Mouse (Mus musculus): ENCODE data around the gene Gpr55. TPM values are rescaled to one million over a fixed set of nuclear protein-coding genes. Genes with fewer than 3 reads are reported as not detected.

The Gpr55 gene
- total RNA-seq, 2 experiments from 2014 or later: not detected

DNA sequence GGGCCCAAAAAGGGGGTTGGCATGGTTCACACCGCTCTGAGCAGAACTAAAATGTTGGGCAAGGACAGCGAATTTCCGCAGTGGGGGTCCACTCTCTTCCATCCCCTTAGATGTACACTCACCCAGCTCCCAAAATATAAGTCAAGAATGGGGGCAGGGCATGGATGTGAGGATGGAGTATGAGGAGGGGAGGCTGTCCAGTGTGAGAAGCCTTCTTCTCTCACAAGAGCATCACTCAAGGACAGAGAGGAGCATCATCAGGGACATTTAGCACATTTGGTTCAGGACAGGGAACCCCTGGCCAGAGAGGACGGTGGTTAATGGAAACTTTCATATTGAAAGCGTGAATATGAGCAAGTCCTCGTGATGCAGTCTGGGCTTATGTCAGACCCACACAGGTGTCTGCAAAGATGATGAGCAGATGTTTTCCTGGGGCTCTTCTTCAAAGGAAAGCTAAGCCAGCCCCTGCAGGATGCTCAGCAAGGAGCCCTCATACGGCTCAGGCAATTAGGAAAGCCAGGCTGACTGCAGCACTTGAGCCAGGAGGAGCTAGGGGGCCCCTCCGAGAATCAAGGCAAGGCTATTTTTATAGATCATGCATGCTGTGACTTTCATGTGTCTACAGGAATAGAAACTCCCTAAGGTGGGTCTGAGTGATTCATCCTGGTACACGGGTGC is 2.7 kb downstream of the Gpr55 start:
- DNase-seq (ENCODE audit: low spot score): no peak

DNA sequence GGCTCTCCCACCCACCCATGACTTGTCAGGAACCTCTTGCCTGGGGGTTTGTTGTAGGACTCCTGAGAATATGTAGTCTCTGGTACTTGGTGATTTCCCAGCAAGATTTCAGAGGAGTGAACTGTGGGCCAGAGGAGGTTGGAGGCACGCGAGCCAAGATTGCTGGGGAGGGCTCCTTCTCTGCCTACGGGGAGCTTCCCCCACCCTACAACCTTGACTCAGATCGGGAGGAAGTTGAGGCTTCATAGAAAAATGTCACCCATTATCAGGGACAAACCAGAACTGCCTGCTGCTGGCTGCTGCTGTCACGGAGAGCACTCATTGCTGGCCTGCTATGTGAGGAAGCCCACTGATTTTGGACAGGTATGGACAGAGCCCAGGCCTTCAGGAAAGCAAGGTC is 3.5 kb downstream of the Gpr55 start:
- no peak for DNase-seq (ENCODE audit: low spot score)

- DNase-seq (ENCODE audit: low spot score): no peak
Measured at GRCm38 (mm10) chr1:85955150-85955549, 5.7 kb downstream of the Gpr55 start.

GRCm38 (mm10) chr1:85949085-85949684 is 11.6 kb downstream of the Gpr55 start:
- DNase-seq (ENCODE audit: low spot score): no peak

DNA sequence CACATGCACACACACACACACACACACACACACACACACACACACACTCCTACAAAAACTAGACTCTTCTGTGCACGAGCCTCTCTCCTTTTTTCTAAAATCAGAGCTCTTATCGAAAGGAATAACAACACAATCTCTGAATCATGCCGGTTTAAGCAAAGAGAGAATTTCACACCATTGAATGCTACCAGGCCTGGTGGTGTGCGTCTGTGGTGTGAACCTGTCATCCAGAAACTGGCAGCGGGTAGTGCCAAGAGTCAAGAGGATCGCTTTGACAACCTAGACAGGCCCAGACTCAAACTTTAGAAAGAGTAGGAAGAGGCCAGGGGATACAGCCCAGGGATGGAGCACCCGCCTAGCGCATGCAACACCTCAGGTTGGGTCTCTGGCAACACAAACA is 18.5 kb downstream of the Gpr55 start:
- DNase-seq (ENCODE audit: low spot score): no peak

DNA sequence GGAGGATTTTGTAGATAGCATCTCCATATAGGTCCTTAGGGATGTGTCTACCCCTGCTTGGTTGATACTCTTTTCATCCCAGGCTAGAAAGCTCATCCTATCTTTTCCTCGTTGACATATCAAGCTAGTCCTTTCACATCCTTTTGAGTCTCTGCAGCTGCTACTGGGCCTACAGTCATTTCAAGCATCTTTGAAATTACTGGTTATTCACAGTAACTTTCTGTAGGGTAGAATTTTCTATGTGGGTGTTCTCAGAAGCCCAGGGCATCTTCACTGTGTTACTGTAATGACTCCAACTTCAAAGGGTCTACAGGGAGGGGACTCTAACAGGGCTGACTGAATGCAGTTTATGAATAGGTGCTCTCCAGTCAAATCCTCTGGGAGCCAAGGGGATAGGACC is 23.5 kb downstream of the Gpr55 start:
- no peak for DNase-seq (ENCODE audit: low spot score)

DNA sequence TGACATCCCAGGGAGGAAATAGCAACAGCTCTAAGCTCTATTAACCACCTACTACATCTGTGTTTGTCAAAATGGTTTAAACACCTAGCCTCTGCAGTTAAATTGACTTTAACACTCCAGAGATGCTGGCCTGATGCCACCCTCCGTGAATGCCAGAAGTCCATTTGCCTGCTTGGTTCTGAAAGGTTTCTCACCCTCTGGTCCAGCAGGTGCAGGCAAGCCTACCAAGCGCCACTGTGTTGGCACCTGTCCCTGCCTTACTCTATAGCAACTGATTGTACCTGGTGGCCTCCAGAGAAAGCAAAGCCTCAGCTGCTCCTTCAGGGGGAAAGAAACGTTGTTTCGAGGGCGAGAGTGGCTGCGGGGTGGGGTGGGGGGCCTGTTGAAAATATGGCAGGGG is 24.5 kb downstream of the Gpr55 start:
- DNase-seq (ENCODE audit: low spot score): no peak

DNA sequence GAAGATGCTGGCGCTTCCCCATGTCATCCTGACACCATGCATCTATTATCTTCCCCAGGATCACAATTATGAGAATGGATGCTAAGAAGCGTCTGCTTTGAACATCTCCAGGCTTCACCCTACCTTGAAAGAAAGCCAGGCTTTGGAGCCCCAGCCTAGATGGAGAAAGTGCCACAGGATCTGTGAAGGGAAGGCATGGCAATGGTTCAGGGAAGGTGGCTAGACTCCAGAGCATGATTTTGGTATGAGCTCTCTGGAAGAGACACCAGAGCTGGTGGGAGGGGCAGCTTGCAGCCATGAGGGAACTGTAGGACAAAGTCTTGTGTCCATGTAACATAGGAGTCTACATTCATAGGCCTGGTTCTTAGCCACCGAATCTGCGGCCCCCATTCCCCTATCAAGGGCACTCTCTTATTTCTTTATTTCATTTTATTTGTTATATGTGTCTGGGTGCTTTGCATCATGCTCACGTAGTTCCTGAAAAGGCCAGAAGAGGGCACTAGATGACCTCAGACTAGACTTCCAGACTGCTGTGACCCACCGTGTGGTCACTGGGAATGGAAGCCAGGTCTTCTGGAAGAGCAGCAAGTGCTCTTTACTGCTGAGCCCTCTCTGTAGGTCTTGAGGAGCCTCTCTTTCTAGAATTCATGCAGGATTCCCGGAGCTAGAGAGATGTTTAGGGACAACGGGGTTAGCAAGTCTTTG is 25.5 kb downstream of the Gpr55 start:
- DNase-seq (ENCODE audit: low spot score): peak; percentile 43

DNA sequence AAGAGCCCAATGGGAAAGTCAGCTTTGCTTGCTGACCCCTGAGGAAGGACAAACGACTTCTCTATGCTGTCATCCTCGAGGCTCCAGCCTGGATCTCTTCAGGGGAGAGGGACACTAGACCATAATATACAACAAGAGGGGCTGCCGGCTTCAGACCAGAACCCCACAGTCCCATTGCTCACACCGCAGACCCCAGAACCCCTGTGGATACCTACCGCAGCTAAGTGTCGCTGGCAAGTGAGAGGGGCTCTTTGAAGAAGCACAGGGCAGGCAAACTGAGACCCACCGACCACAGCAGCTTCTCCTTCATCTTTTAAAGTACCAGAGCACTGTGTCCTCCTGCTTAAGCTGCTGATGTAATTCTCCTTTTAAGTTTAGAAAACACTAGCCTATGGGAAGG is 26.2 kb downstream of the Gpr55 start:
- DNase-seq (ENCODE audit: low spot score): no peak

DNA sequence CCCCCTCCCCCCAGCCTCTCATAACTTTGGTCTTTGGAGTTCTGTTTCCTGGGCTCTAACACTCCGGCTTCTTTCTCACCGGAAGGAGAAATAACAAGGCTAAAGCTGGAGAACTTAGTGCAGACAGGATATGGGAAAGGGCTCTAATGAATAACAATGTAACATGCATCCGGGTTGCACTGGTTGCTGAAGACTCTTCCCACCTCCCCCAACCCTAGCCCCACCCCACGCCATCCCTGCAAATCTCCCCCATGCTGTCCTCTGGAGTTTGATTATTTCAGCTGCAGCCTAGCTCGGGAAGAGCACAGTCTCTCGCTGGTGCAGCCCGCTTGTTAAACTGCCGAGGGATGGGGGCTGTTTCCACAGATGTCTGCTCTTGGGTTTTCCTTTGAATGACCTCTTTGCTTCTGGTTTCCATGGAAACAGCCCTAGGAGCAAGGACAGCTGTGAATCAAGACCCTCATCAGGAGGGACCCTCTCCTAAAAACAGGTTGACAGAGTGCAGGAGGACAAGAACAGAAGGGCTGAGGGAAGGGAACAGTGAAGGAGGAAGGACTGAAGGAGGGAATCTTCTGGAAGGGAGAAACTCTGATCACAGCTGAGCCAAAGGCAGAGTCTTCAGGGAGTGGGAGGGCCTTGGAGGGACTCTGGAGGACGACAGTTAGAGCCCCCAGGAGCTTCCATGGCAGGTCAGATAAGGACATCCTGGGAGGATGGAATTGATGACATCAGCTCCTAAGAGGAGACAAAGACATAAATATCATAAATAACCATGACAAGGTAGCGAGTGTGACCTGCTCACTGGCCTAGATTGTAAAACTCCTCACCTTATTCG is 27.0 kb downstream of the Gpr55 start:
- DNase-seq (ENCODE audit: low spot score): no peak

DNA sequence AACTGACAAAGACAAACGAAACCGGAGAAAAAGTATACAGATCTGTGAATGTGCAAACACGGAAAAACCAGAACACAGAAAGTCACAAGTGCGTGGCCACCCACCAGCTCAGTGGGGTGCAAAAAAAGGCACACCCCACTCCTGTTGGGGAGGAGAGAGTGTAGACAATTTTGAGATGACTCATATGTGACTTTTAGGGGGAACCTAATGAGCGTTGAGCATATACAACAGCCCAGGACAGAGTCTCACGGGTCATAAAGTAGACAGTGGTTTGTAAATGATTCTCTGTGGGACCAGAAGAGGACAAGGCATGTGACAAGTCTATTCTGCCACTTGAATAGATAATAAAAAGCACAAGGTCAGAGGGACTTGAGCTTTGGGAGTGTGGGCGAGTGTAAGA is 27.6 kb downstream of the Gpr55 start:
- no peak for DNase-seq (ENCODE audit: low spot score)

DNA sequence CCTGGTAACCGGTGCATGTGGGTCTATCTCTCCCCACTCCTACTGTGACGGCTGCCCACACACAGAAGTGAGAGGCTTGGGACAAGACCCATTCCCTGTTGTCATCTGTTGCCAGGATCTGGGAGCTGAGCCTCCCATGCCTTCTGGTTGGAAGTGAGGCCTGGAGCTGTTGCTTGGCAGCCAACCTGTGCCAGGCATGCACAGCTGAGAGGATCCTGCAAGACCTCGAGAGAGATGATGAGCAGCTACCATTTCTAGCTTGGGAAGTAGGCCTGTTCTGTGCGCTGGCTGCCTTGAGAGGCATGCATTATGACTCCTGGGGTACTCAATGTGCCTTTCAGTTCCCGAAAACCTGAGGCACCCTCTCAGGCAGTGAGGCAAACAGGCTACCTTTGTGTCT is 29.6 kb downstream of the Gpr55 start:
- no peak for DNase-seq (ENCODE audit: low spot score)

DNA sequence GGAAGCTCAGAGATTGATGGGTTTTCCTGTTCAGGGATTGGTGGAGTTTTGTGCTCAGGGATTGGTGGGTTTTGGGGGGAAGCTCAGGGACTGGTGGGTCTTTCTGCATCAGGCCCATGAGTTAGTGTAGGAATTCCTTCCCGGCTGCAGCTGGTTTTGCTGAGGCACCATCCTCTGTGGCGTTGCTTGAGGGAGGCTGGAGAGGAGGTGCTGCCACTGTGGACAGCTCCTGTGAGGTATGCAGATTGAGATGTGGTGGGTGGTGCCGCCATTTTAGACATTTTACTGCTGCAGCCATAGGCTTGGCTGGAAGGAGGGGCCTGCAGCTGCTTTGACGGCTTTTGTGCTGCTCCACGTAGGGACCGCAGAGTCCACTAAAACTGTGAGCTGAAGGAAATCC is 31.4 kb downstream of the Gpr55 start:
- DNase-seq (ENCODE audit: low spot score): no peak

DNA sequence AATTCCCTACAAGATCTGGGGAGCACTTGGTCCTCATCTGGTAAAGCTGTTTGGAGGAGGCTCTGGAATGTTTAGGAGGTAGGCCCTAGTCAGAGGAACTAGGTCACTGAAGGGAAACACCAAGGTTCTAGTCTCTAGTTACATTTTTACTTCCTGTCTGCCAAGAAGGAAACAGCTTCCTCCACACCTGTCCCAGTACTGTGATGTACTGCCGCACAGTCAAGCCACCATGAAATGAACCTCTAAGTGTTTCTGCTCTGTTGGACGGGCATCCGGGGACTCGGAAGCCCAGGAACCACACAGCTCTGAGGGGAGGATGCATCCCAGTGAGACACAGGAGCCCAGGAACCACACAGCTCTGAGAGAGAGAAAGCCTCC is 32.1 kb downstream of the Gpr55 start:
- no peak for DNase-seq (ENCODE audit: low spot score)

DNA sequence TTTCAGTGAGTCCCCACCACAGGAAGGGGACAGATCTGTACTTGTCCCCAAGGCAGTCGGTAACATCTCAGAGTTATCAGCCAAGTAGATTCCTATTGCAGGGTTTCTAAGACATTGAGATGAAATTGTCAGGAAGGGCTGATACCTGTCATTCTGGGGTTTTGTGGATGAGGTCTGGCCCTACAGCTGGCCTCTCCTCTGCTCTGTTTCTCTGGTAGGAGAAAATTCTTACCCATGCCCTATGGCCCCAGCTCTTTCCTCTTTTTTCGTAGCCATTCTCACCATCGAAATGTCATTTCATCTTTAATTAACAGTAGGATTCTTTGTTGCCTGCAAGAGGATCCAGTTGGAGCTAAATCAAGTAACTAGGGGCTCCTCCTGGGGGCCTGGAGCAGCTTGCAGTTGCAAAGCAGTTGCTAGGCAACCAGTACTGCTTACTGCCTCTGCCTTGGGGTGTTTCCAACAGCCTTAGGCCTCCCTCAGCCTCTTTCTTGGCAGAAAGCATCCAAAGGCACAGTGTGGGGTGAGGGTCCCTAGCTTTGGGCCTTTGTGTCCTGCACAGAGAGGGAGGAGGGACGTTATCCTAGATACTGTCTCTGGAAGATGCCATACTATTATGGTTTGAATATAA is 32.6 kb downstream of the Gpr55 start, which contains the start of gene 4933407L21Rik:
TSS of gene 4933407L21Rik (plus strand) at position 427 of the 631 bp plus-strand sequence.
- no peak for DNase-seq (ENCODE audit: low spot score)

DNA sequence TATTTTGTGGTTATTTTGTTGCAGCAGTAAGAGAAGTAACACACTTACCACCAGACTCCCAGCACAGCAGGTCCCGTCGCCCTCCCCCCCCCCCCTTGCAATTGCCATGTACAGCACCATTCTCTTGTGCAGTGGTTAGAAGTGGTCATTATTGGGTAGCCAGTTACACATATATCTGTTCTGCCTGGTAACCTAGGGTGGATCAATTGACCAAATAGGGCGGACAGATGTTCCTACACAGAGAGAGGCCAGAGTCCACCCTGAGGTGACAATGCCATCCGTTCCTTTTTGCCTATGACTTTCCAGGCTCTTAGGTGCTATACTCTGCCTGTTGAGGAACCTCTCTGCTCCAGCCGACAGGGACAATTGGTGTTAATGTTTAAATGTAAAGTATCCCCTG is 35.6 kb downstream of the Gpr55 start:
- DNase-seq (ENCODE audit: low spot score): no peak

GRCm38 (mm10) chr1:85922865-85923211 is 38.0 kb downstream of the Gpr55 start:
- no peak for DNase-seq (ENCODE audit: low spot score)

- DNase-seq (ENCODE audit: low spot score): no peak
Measured at GRCm38 (mm10) chr1:85922127-85922864, 38.5 kb downstream of the Gpr55 start.

DNA sequence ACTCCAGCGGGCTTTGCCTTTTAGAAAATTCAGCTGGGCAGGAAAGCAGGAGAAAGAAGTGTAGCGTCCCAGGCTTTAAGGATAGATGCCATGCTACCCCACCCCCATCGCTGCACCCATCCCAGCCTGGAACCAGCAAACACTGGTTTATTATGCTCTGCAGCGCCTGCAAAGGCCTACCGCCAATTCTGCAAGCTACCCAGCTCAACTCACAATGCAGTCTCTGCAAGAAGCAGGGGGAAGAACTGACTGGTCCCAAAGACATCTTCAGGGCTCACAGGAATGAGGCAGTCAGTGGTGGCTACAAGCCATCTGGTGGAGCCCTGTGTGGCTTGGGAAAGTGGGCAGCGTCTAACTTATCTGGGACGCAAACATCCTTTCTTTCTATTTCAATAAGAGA is 39.1 kb downstream of the Gpr55 start:
- DNase-seq (ENCODE audit: low spot score): no peak

- DNase-seq (ENCODE audit: low spot score): no peak
Measured at GRCm38 (mm10) chr1:85919621-85920020, 41.2 kb downstream of the Gpr55 start.
